9 mouse cellular contexts compared by ENCODE assay signal in genomic region chr10:78481928-78482499, GRCm38 (mm10). TPM values are rescaled to one million over a fixed set of nuclear protein-coding genes. Genes with fewer than 3 reads are reported as not detected.
A peak's percentile ranks its signal among the peaks of the same experiment; 100 is the strongest.
DNase-seq lines count a peak whose midpoint lies in the region; ATAC-seq and TF ChIP-seq lines count a peak whose summit lies in the region.
"Had no signal": no experiment of that assay in that cellular context is flagged by ENCODE, and none has a peak within 500 bp of the region (broad histone marks: within the 10 kb centered on the region; RNA-seq: fewer than 3 reads in every experiment).

No protein-coding gene starts in this region.

- peak overlapping the region; percentile 85 for H3K4me2 ChIP-seq in hindbrain, embryonic 16.5 days (ENCODE audit: low read length)
- peak overlapping the region; percentile 84 for H3K4me2 ChIP-seq in liver, embryonic 11.5 days

- no peaks in the 10 kb centered on the region for H3K9me3 ChIP-seq in erythroblast, embryonic 14.5 days (ENCODE audit: control insufficient read depth, low read length)
- no peaks in the 10 kb centered on the region for H3K9me3 ChIP-seq in hindbrain, embryonic 16.5 days (ENCODE audit: control insufficient read depth, low read length)
- H3K9me3 ChIP-seq in liver, embryonic 11.5 days (ENCODE audit: control insufficient read depth, low read length), result no peaks in the 10 kb centered on the region

- WGBS in cerebellum, adult 2 months, result 1% methylated on average over 35 of the region's 35 CpGs
- 1% methylated on average over 34 of the region's 35 CpGs for WGBS in hindbrain, embryonic 16.5 days
- WGBS in liver, embryonic 11.5 days, result under 1% methylated on average over 35 of the region's 35 CpGs

- peak; percentile 53 to 54 for DNase-seq in cerebellum, adult 2 months
- DNase-seq in cerebellum, postnatal 4 days (ENCODE audit: low spot score in 2 of 2), result no peak
- DNase-seq in adrenal gland, postnatal 14 days, result peak; percentile 68
- peak; percentile 85 for DNase-seq in liver, embryonic 11.5 days (ENCODE audit: low spot score)
- peak; percentile 90 for DNase-seq in naive thymus-derived CD4-positive, alpha-beta T cell, adult 2 months (ENCODE audit: low read depth)
- peak; percentile 71 for DNase-seq in thymus, postnatal 25 days

- peak; percentile 94 for ATAC-seq in hindbrain, embryonic 16.5 days
- ATAC-seq in liver, embryonic 11.5 days (replicated peaks; ENCODE audit: low FRiP score), result peak; percentile 94

- no peak overlapping the region for H3K27ac ChIP-seq in cerebellum, adult 2 months (ENCODE audit: insufficient read depth, low read length)
- no peak overlapping the region for H3K27ac ChIP-seq in hindbrain, embryonic 16.5 days (ENCODE audit: low read depth, low read length)
- no peak overlapping the region; the same call in 1 of the 2 replicates for H3K27ac ChIP-seq in liver, embryonic 11.5 days (ENCODE audit: low read depth, low read length)

- no peaks in the 10 kb centered on the region for H3K27me3 ChIP-seq in cerebellum, adult 2 months (ENCODE audit: control insufficient read depth, insufficient read depth, low read length)
- peaks cover 4% of the 10 kb centered on the region; the same call in 1 of the 2 replicates for H3K27me3 ChIP-seq in erythroblast, embryonic 14.5 days (ENCODE audit: control insufficient read depth)
- no peaks in the 10 kb centered on the region for H3K27me3 ChIP-seq in hindbrain, embryonic 16.5 days (replicated peaks; ENCODE audit: control insufficient read depth, insufficient read depth, low read length)
- peaks cover 5% of the 10 kb centered on the region; the same call in 1 of the 2 replicates for H3K27me3 ChIP-seq in liver, embryonic 11.5 days (replicated peaks; ENCODE audit: control insufficient read depth, insufficient read depth, low read length)

- H3K4me3 ChIP-seq in cerebellum, adult 2 months (replicated peaks; ENCODE audit: insufficient read depth, low read depth, low read length), result peak overlapping the region; percentile 45
- peak overlapping the region; percentile 65 for H3K4me3 ChIP-seq in erythroblast, embryonic 14.5 days (replicated peaks)
- peak overlapping the region; percentile 51 for H3K4me3 ChIP-seq in hindbrain, embryonic 16.5 days (ENCODE audit: low read length)
- peak overlapping the region; percentile 57 for H3K4me3 ChIP-seq in liver, embryonic 11.5 days (ENCODE audit: low read depth, low read length)

- peak overlapping the region; percentile 68 for H3K9ac ChIP-seq in hindbrain, embryonic 16.5 days (ENCODE audit: low read depth, low read length)
- peak overlapping the region; percentile 68 for H3K9ac ChIP-seq in liver, embryonic 11.5 days (ENCODE audit: low read depth, low read length)

- no peaks in the 10 kb centered on the region for H3K36me3 ChIP-seq in erythroblast, embryonic 14.5 days (ENCODE audit: control insufficient read depth)
- H3K36me3 ChIP-seq in hindbrain, embryonic 16.5 days (ENCODE audit: control insufficient read depth, insufficient read depth, low read length), result no peaks in the 10 kb centered on the region
- no peaks in the 10 kb centered on the region for H3K36me3 ChIP-seq in liver, embryonic 11.5 days (ENCODE audit: control insufficient read depth, insufficient read depth, low read length)
- H3K36me3 ChIP-seq: G1E had no signal

- TF ChIP-seq POLR2A in cerebellum, adult 2 months (IDR thresholded peaks at IDR 0.05; ENCODE audit: borderline replicate concordance, insufficient read depth, low read length), result no peak

- peak; percentile 19; the same call in 1 of the 2 replicates for TF ChIP-seq CTCF in cerebellum, adult 2 months (IDR thresholded peaks at IDR 0.05; ENCODE audit: borderline replicate concordance, insufficient read depth, low read depth, low read length)

- H3K4me1 ChIP-seq in cerebellum, adult 2 months (ENCODE audit: control insufficient read depth, insufficient read depth, low read length), result no peaks in the 10 kb centered on the region
- H3K4me1 ChIP-seq in erythroblast, embryonic 14.5 days (ENCODE audit: control insufficient read depth), result peaks cover 25% of the 10 kb centered on the region
- H3K4me1 ChIP-seq in hindbrain, embryonic 16.5 days (ENCODE audit: control insufficient read depth, insufficient read depth, low read depth, low read length), result peaks cover 4% of the 10 kb centered on the region; the same call in 1 of the 2 replicates
- H3K4me1 ChIP-seq in liver, embryonic 11.5 days (replicated peaks; ENCODE audit: control insufficient read depth, insufficient read depth, low read length), result peaks cover 10% of the 10 kb centered on the region

RNA-seq across cellular contexts. Expression of gene Pdxk, which starts 17.2 kb away (rescaled TPM):
- 82.0 and 83.5 TPM in 2 replicates for polyA plus RNA-seq in cerebellum, adult 2 months (2012; rRNA removed)
- 21.5 and 26.2 TPM in 2 replicates for total RNA-seq in adrenal gland, postnatal 14 days (2021)
- 0.14 TPM in 2 replicates for polyA plus RNA-seq in erythroblast, embryonic 14.5 days (2012)
- 52.5 and 59.5 TPM in 2 replicates for polyA plus RNA-seq in hindbrain, embryonic 16.5 days (2015; fragmentation: Nextera tagmentation; extraction: Ambion mirVana)
- polyA plus RNA-seq in liver, embryonic 11.5 days (2014; fragmentation: Nextera tagmentation; extraction: Ambion mirVana), result 10.6 and 11.3 TPM in 2 replicates

RNA-seq across cellular contexts. Expression of gene Olfr1358, which starts 35.2 kb away (rescaled TPM):
- not detected in 2 replicates for polyA plus RNA-seq in cerebellum, adult 2 months (2012; rRNA removed)
- not detected in 2 replicates for total RNA-seq in adrenal gland, postnatal 14 days (2021)
- not detected in 2 replicates for polyA plus RNA-seq in erythroblast, embryonic 14.5 days (2012)
- polyA plus RNA-seq in hindbrain, embryonic 16.5 days (2015; fragmentation: Nextera tagmentation; extraction: Ambion mirVana), result not detected in 2 replicates
- polyA plus RNA-seq in liver, embryonic 11.5 days (2014; fragmentation: Nextera tagmentation; extraction: Ambion mirVana), result not detected in 2 replicates
- total RNA-seq: G1E had no signal
- polyA plus RNA-seq: G1E had no signal

RNA-seq across cellular contexts. Expression of gene Cstb, which starts 56.5 kb away (rescaled TPM):
- polyA plus RNA-seq in cerebellum, adult 2 months (2012; rRNA removed), result 112 and 120 TPM in 2 replicates
- total RNA-seq in adrenal gland, postnatal 14 days (2021), result 176 and 179 TPM in 2 replicates
- 0.46 and 1.3 TPM in 2 replicates for polyA plus RNA-seq in erythroblast, embryonic 14.5 days (2012)
- 86.1 and 102 TPM in 2 replicates for polyA plus RNA-seq in hindbrain, embryonic 16.5 days (2015; fragmentation: Nextera tagmentation; extraction: Ambion mirVana)
- polyA plus RNA-seq in liver, embryonic 11.5 days (2014; fragmentation: Nextera tagmentation; extraction: Ambion mirVana), result 134 and 148 TPM in 2 replicates

Comparison
In these comparisons a context has a peak if more than half of its experiments do, and no peak if none do; other contexts are left out.
1. DNase-seq: peak in cerebellum, adult 2 months (2 of 2), adrenal gland, postnatal 14 days (single experiment), liver, embryonic 11.5 days (single experiment), naive thymus-derived CD4-positive, alpha-beta T cell, adult 2 months (single experiment) and thymus, postnatal 25 days (single experiment); none in cerebellum, postnatal 4 days (0 of 2).
2. RNA of gene Pdxk, which starts 17.2 kb away (polyA plus RNA-seq): 82.0 to 83.5 TPM in cerebellum, adult 2 months, 52.5 to 59.5 TPM in hindbrain, embryonic 16.5 days and 10.6 to 11.3 TPM in liver, embryonic 11.5 days; 0.14 TPM in erythroblast, embryonic 14.5 days; every median in the first group is over 10 times any median in the second.
3. RNA of gene Cstb, which starts 56.5 kb away (polyA plus RNA-seq): 134 to 148 TPM in liver, embryonic 11.5 days, 112 to 120 TPM in cerebellum, adult 2 months and 86.1 to 102 TPM in hindbrain, embryonic 16.5 days; 0.46 to 1.3 TPM in erythroblast, embryonic 14.5 days; every median in the first group is over 10 times any median in the second.
4. Peak in every context shown above with its lines, with median percentiles within 50 percentile points of each other: H3K4me3 ChIP-seq.